Mouse (Mus musculus): Measurements from ENCODE around the gene Ube2v1. TPM values are rescaled to one million over a fixed set of nuclear protein-coding genes. Genes with fewer than 3 reads are reported as not detected.
A peak's percentile ranks its signal among the peaks of the same experiment; 100 is the strongest.

Gene Ube2v1
- total RNA-seq, 2 experiments from 2014 or later, result 183 to 193 TPM

- peak in 1 of 2 experiments; percentile 67 for DNase-seq (ENCODE audit: low spot score in 2 of 2)
Observed at GRCm38 (mm10) chr2:167565682-167566081, 66.2 kb downstream of the Ube2v1 start.

DNA sequence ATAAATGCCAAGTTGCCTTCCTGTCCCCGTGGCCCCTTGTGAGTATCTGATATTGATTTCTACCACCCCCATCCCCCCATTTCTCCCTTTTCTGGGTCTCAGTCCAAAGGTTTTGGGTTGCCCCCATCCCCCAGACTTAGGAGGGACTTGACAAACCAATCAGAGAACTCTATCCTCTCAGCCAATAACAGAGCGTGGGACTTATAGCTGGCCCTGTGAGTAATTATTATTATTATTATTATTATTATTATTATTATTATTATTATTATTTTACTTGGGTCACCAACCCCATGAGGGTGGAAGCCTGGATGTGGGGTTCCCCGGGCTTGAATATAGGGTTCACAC lies 66.6 kb downstream of the Ube2v1 start:
- no peak for DNase-seq (ENCODE audit: low spot score in 2 of 2)

DNA sequence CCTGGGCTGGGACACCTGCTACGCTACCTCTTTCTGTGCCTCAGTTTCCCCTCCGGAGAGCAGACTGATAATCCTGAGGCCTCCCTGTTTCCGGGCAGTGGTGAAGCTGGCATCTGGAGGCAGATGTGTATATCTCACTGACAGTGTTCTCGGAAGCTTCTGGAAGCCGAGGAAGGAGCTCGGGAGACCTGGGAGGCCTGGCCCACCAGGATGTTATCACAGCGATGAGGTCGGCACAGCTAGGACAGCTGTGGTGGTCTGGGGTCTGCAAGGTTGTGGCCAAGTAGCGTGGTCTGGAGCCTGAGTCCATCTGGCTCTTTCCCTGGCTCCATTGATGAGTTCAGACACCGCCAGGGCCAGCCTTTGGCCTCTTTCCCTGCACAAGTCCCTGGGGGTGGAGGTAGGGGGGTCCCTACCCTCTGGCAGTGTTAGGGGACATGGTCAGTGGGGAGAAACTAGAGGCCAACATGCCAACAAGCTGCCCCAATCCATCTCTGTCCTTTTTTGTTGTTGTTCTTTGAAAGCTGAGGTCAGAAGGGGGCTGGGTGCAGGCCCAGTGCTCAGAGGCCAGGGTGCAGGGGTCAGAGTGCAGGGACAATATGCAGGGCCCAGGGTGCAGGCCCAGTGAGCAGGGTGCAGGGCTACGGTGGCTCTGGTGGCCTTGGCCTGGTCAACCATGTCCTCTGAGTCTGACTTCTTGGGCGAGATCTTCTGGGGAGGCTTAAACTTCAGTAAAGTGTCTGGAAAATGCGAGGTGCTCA lies 67.2 kb downstream of the Ube2v1 start:
- DNase-seq (ENCODE audit: low spot score in 2 of 2), result no peak

DNA sequence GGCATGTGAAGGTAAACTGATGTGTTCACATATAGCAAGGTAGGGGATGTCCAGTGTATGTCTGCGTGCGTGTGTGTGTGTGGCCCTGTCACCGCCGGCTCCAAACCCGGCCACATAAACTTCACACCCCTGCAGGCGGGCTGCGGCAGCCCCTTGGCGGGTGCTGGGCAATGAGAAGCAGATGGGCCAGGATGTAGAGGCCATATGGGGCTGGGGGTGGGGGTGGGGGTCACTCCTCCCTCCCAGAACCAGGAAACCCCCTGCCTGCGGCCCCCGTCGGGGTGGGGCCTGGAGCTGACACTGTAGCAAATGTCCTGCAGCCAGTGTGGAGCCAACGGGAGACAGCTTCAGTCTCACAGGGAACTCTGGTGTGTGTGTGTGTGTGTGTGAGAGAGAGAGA lies 68.2 kb downstream of the Ube2v1 start:
- no peak for DNase-seq (ENCODE audit: low spot score in 2 of 2)

- no peak for DNase-seq (ENCODE audit: low spot score in 2 of 2)
Observed at GRCm38 (mm10) chr2:167563035-167563434, 68.9 kb downstream of the Ube2v1 start.

DNA sequence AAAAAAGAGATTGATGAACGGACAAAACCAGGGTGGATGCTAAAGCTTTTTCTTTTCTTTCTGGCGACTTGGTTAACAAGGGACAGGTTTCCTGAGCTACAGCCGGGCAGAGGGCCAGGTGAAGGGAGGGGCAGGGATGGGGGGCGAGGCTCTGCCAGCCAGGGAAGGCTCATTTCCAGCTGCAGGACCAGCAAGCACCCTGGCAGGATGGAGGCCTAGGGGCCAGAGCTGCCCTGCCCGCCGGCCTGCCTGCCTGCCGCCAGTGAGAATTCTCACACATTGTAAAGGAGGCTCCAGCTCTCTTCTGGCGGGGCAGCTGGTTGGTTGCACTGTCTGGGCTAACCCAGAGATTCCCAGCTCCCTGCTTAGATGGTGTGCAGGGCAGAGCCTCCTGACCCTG lies 69.8 kb downstream of the Ube2v1 start:
- DNase-seq (ENCODE audit: low spot score in 2 of 2), result peak in 1 of 2 experiments; percentile 58

DNA sequence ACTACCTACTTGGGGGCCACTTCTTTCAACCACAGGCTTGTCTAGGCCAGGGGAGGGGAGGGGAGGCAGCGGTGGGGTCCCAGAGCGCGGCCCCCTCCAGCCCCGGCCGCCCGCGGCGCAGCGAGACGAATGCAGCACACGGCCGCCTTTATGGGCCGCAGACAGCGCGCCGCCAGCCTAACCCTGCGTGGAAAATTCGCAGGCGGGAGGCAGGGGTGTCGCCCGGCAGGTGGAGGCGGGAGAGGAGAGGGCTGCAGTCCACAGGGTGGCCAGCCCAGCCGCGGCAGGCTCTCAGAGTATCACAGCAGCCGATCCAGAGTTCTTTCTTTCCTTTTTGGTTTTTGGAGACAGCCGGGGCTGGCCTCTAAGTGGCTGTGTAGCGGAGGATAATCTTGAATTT lies 72.5 kb downstream of the Ube2v1 start:
- DNase-seq (ENCODE audit: low spot score in 2 of 2), result no peak

Small RNAs within 50 kb of the gene (microRNA-seq; reads per million reads assigned to microRNA genes)
- gene Gm22355, result not detected

Other genes starting within 250 kb of the Ube2v1 start
- gene Slc9a8, start 210.4 kb downstream of the Ube2v1 start, total RNA-seq (2021), result 10 to 100 TPM; 28.4 to 32.3 TPM
- gene Rnf114, start 139.4 kb downstream of the Ube2v1 start, total RNA-seq (2021), result 10 to 100 TPM; 22.6 to 23.3 TPM
- 10 to 100 TPM; 16.2 to 19.5 TPM for gene Spata2, start 139.2 kb downstream of the Ube2v1 start, total RNA-seq (2021)
- gene Snai1, start 93.9 kb downstream of the Ube2v1 start, total RNA-seq (2021), result 1 to 10 TPM; 6.3 to 7.0 TPM
- 10 to 100 TPM; 20.3 to 22.9 TPM for gene Gm20431, start 29.4 kb upstream of the Ube2v1 start, total RNA-seq (2021)
- gene Cebpb, start 56.8 kb upstream of the Ube2v1 start, total RNA-seq (2021), result 10 to 100 TPM; 25.7 to 35.7 TPM
- gene Tmem189, start 57.7 kb upstream of the Ube2v1 start, total RNA-seq (2021), result 10 to 100 TPM; 27.4 to 28.0 TPM

Data from gastrocnemius, postnatal 4 days (tissue).